Mouse (Mus musculus) c-Kit-negative CD71-positive TER-119-positive erythroid progenitor cells, embryonic 14.5 days (primary cell): ENCODE data around the gene Clmp.

Experiments
- DNase-seq: peaks from one replicate; pipeline ENCODE4 v3.0.0-alpha.2; 2013; ENCODE audit warnings: low read depth, low spot score

The Clmp gene

GRCm38 (mm10) chr9:40693026-40693425 lies 7.3 kb downstream of the Clmp start:
- DNase-seq = no peak

- DNase-seq = no peak
Measured at GRCm38 (mm10) chr9:40693768-40694167, 8.0 kb downstream of the Clmp start.

DNA sequence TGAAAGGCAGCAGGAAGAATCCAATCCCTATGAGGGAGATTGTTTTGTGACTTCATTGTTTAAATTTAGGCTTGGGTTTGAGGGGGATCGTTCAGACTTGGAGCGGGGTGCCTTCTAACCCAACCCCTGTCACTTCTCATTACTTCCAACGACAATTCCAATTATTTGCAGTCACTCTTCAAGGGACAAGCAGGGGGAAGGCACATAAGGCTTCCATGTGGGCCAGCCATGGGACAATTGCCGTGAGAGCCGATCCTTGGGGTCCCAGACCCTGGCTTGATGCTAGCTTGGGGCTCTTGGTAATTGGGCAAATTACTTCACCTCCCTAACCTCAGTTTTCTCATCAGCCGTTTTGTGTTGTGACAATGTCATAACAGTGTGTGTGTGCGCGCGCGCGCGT lies 8.5 kb downstream of the Clmp start:
- DNase-seq = no peak

GRCm38 (mm10) chr9:40696086-40696485 lies 10.3 kb downstream of the Clmp start:
- DNase-seq = no peak

DNA sequence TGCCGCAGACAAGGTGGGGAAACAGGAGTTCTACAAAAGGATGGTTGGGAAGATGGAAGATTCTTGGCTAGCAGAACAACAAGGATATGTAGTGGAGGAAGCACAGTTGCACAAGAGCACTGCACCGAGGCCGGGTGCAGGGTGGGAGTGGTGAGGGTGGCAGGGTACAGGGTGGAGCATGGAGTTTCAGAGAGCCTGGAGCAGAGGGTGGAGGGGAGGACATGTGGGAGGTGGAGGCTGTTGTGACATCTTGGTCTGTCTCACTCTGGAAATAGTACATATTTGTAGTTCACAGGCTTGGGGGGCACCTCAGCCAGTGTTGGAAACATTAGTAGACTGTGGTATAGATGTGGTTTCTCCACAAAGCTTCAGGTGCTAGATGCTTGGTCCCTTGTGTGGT lies 13.4 kb downstream of the Clmp start:
- no peak for DNase-seq

DNA sequence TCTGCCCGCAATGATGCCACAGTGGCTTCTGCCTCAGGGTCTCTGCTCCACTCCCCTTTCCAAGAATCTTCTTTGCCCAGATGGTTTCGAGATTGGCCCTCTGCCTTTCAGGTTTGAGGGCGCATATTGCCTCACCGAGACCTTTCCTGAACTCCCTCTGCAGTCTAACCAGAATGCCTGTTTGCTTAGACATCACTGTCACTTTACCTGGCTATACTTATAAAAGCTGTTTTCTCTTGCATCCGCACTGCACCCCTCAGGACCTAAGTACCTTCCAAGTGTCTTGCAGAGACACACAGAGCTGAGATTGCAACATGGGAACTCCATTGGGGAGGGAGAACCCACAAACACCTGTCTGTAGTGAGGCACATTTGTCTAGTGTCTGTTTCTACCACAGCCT lies 14.5 kb downstream of the Clmp start:
- DNase-seq = no peak

DNA sequence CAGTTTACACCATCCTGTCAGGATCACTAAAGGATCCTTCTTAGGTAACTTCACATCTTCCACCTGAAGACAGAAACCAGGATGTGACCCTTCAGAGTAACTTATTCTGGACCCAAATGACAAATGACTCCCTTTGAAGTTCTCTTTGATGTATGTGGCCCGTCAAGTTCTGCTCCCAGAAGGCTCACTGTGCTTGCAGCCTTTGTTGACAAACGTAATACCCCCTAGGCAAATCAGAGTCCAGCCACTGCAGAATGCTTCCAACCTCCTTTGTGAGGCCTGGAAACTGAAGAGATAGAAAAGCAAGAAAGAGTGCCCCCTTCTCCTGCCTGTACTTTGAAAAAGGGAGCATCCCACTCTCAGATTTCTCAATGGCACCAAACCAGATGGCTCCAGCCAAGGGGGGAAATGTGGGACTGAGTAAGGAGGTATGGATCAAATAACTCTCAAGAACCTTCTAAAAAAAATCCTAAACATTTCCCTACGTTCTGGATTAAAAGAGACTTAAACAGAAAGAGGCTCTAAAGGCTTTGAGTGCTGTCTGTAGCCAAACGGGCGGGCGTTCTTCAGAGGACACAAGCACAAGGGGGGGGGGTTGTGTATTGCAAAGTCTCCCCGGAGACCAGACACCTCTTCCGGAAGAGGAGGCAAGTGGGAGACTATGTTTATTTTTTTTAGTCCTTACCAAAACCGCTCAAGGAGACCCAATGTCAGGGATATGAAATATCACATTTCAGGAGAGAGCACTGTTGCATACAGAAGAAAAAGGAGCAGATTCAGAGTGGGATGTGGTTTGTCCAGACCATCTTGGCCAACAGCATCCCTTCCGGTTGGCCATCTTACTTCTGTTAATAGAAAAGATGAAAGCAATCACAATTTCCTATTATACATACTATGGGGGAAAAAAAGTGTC lies 18.9 kb downstream of the Clmp start:
- no peak for DNase-seq

- no peak for DNase-seq
Measured at GRCm38 (mm10) chr9:40708448-40709140, 22.8 kb downstream of the Clmp start.

DNA sequence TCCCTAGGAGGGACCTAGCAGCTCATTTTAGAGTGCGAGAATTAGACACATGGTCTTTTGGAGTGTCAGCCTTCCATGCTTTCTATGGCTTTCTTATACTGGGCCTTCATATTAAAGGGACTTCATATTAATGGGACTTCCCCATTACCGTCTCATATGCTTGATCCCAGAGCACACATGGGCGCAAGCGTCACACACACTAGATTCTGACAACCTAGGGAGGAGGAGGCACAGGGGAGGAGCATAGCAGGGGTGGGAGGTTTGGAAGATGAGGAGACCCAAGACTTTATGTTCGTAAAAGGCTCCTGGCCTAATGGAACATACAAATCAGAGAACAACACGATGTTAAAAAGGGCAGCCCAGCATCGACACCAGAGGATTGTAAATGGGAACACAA lies 23.4 kb downstream of the Clmp start:
- DNase-seq = no peak

DNA sequence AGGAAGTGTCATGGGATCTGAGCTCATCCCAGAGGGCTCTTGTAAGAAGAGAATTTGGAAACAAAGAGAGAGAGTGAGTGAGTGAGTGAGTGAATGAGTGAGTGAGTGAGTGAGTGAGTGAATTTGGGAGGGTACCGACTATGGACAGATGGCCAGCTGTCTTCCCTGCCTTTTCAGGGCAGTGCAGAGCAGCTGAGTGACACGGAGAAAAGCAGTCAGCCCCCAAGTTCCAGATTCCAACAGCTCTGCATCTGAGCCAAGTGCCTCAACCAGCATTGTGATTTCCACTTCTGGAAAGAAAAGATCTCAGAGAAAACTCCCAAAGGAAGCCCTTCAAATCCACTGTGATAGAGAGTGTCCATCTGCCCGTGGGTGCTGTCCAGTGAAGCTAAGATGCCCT lies 23.8 kb downstream of the Clmp start:
- DNase-seq = no peak

DNA sequence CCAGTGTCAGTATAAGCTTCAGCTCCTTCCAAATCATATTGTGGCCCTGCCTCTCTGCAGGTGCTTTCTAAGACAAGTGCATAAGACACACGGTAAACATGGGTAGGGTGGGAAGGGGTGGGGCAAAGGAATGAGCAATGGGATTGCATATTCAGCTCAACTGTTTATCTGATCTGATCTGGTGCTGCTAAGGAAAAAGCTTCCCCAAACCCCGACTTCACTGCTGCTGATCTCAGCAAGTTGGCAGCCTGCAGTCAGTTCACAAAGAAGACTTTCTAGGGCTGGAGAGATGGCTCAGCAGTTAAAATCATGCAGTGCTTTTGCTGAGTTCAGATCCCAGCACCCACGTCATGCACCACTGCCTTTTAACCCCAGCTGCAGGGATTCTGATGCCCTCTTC lies 24.2 kb downstream of the Clmp start:
- no peak for DNase-seq

DNA sequence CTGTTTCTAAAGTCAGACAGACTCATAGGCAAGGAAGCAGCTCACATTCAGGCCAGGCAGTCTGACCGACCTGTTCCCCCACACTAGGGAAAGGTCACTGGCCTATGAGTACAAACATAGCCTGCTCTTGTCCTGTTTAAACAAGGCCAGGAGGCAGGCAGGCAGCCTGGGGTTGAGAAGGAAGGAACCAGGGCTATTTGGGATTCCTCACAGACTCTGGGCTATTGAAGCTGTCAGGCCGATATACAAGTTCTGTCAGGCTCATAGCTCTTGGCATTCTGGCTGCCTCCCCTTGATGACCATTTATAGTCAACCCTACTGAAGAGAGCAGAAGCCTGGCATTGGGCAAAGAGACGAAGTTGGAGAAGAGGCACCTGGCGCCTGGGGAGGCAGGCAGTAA lies 25.9 kb downstream of the Clmp start:
- DNase-seq = no peak

GRCm38 (mm10) chr9:40717182-40717874 lies 31.6 kb downstream of the Clmp start:
- no peak for DNase-seq

DNA sequence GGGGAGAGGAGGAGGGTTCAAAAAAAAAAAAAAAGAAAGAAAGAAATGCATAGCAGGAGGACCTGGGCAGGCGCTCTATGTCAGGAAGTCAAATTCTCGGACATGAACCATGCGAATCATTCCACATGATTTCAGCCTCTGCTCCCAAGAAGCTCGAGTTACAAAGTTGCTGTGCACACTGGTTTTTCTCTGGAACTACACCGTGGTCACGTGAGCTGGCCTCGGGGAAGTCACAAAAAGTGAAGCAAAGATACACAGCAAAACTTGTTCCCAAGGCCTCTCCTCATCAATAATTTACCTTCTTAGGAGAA lies 32.1 kb downstream of the Clmp start:
- no peak for DNase-seq

DNA sequence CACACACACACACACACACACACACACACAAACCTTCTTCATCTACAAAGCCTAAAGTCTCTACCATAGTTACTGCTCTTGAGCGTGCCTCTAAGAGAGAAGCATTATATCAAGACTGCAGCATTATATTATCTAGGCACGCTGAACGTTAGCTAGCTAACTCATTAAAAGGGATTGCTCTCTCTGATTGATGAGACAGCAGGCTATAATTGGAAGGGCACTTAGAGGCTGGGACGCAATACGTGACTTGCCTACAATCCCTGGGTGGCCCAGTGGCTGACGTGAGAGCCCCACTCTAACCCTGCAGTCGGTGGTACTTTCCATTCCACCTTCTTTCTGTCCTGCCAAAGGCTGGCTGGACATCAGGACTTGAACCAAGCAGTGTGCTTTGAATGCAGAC lies 35.1 kb downstream of the Clmp start:
- DNase-seq = no peak

- DNase-seq = no peak
Measured at GRCm38 (mm10) chr9:40723311-40723772, 37.6 kb downstream of the Clmp start.

DNA sequence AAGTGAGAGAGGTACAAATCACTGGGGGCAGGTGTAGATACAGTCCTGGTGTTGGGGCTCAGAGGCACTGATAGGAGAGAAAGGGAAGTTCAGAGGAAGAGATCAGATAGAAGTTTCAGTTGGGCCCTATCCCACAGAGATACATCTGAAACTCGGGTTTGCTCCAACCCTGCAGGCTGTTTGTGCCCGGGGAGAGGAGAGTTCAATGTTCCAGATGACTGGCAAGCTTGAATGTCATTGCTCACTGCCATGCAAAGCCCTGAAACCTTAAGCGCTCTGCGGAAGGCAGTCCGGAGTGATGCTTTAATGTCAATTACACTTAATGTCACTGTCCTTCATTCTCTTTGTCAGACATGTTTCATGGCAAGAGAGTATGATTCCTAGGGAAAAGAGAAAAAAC lies 39.2 kb downstream of the Clmp start:
- DNase-seq = no peak

DNA sequence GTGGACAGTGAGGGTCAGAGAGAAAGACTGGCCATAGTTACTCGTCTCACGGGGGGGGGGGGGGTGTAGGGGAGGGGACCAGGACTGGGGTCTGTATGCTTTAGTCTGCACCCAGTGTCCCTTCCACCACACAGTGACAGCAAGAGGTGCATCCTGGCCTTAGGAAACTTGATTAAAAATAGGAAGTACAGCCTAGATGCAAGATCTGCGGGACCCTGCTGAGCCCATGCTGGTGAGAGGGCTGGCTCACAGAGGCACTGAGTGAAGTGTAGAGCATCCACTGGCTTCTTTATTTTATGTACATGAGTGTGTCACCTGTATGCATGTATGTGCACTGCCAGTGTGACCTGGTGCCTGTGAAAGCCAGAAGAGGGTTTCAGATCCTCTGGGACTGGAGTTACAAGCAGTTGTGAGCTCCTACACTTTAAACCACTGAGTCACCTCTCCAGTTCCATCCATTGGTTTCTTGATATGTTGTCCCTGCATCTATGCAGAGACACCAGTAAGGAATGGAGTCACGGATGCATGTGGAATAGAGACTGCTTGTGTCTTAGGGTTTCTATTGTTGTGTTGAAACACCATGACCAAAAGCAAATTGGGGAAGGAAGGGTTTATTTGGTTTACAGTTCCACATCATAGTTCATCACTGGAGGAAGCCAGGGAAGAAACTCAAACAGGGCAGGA lies 41.5 kb downstream of the Clmp start:
- DNase-seq = no peak

DNA sequence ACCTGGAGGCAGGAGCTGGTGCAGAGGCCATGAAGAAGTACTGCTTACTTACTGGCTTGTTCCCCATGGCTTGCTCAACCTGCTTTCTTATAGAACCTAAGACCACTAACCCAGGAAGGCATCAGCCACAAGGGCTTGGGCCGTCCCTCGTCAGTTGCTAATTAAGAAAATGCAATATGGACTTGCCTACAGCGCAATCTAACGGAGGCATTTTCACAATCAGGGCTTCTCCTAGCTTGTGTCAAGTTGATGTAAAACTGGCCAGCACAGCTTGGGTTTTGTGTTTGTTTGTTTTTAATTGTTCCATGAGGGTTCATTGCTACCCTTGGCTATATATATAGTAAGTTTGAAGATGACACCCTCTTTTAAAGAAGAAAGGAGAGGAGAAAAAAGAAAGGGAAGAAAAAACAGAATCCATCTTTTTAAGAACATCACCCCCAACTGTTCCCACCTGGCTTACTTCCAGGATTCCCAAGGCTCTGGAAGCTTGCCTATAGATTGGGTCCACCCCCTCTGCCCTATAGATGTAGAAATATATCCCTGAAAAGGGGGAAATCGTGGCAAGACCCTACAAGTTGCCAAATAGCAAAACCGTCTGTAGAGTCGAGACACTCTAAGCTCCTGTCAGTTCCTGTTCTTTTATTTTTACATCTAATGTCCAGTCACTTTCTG lies 42.2 kb downstream of the Clmp start:
- DNase-seq = no peak

DNA sequence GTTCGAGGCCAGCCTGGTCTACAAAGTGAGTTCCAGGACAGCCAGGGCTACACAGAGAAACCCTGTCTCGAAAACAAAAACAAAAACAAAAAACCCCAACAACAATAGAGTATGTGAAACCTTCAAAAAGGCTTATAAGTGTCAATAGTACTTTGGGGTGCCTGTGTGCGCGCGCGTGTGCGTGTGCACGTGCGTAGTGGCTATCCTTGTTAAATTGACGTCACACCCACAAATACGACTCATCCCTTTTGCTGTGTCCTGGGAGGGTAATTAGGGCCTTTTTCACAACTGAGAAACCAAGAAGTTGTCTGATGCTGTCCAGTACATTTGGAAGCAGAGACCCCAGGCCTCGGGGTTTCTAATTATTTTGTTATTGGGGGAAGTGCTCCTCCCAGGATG lies 44.5 kb downstream of the Clmp start:
- DNase-seq = no peak
